Mouse (Mus musculus) c-Kit-positive CD71-positive TER-119-positive erythroid progenitor cells, embryonic 14.5 days (primary cell): ENCODE data around the gene Gabra5.

Source experiments
- DNase-seq: peaks from one replicate; pipeline ENCODE4 v3.0.0-alpha.2; 2013; ENCODE audit warnings: low spot score

The Gabra5 gene

DNA sequence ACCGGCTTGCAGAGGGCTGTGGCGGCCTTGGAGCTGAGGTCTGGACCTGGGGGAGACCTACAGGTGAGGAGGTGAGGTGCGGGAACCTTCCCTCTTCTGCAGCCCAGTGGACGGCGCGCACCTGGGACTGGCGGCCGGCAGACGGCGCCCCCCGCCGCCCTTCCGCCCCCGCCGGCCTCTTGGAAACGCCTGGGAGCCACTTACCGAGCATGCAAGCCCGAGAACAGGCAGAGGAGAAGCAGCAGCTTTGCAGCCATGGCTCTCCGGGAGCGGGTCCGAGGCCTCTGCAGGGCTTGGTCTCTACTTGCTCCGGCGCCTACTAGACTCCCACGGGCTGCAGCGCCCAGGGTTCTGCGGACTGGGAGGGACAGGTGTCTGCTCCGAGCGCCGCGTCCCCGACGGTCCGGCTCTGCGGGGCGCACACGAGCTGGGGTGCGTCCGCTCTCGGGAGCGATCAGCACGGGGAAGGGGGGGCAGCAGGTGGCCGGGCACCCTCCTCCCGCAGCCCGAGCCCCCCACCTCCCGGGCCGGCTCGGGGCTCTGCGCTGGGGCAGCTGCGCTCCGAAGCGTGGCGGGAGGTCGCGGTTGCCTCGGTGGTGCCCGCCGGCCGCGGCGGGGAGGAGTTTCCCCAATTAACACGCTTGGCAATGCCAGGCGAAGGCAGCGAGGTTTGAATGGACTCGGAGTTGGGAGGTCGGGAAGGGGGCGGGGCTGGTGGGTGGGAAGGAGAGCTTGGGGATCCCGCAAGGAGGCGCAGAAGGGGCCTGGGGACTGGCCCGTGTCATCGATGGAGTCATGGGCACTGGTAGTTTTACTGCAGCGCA, 123.1 kb downstream of the Gabra5 start, which contains the start of gene Gabrg3:
Gene Gabrg3, minus strand, starts transcription at position 672 of the 824 bp plus-strand sequence.
- no peak for DNase-seq

DNA sequence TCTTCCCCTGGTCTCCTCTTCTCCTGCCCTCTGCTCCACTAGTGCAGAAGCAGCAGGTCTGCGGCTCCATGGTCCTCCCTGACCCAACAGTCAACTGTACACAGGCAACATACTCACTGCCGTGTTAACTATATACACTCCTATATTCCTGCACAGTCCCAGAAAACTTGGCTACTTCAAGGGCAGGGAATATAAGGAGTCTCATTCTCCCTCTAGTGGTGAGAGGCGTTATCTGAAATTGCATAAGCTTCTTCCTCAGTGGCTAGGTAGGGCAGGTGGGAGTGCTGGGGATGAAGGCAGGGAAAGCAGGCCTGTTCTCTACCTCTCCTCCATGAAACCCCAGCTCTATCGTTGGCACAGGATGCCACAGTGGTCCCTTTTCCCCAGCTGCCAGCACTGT, 125.7 kb downstream of the Gabra5 start:
- no peak for DNase-seq

DNA sequence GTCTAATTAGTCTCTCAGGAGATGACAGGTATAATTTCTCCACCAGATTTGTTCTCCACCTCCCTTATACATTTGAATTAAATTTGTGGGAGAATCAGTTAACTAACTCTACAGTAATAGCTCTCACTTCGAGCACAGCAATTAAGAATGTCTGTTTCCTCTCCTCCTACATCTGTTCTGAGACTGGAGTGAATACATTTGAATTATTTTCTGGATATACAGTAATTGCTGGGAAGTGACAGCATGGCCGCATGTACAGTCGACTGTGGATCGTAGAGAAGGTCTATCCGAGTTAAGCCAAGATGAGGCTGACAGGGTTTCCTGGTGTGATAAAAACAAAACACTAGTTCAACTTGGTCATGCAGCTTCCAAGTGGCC, 143.9 kb downstream of the Gabra5 start:
- no peak for DNase-seq

DNA sequence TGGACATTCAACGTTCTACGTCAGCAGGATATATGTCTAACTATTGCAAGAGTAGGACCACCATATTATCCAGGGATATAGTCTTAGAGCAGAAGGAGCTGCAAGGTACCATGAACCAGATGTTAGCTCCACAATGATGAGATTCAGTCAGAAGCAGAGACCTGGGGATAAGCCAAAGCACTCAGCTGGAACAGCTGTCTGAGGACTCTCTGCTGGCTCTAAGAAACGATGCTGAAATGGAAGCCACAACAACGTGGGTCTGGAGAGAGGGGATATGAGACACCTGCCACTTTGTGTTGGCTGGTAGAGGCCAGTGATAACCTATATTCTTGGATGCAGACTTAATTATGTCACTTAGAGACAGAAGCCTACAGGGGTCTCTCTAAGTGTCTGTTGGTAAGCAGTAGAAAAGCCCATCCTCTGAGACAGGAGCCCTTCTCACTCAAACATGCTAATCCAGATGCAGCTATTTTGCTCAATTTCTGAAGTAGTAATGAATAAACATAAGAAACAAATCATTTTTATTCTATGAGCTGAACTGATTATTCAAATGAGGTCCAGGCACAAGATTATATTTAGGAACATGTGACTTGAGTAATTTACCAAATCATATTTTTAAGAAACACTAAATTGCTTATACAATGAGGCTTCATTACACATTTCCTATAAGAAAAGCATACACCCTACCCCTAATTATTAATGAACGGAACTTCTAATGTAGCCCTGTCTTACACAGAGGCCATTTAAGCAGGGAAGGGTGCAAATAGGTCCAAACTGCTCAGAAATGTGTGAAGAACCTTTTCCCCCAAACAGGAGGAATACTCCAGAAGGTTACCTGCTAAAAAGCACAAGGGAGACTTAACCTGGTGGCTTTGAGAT, 144.5 kb downstream of the Gabra5 start:
- DNase-seq: no peak

DNA sequence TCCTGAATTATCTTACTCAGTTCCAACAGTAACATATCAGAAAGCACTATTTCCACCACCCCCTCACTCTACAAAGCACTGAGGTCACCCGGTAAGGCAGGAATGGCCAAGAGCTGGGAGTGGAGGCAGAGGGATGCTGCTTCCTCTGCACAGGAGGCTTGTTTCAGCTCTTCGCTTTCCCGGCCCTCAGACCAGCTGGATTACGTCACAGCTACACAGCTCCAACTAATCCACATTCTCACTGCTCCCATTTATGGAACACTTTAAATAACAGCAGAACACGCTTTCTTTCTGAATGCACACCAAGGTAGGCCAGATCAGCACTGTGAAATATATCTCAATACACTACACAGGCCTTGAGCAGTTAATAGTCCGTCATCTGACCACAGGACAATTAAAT, 146.0 kb downstream of the Gabra5 start:
- DNase-seq: no peak

DNA sequence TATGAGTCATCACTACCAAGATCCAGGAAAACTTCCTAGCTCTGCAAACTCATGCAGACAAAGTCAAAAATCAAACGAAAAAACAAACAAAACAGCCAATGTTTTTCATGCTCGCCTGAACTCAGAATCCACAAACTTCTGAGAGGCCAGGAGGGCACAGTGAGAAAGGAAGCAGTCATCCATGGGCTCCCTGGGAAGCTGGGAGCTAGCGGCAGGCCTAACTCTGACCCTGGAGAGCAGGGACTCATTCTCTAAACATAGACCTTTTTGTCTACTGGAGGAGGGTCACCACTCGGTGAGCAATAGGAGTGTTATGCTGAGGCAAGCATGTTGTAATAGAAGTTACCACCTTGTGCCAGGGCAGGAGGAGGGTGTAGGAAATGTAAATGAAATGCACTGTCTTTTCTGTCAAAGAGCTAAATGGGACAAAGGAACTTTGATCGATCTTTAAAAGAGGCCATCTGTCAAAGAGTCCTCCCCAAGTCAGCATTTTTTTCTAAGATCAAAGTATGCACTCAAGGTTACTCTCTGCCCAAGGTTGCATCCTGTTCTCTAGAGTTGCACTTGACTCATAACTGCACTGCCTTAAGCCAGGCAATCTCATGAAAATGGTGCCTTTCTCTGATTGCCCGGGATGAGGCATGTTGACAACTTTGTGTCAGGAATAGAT, 151.9 kb downstream of the Gabra5 start:
- DNase-seq: no peak
